Mouse (Mus musculus) kidney, adult 2 months (tissue): ENCODE data around the gene Rabggta. TPM values are rescaled to one million over a fixed set of nuclear protein-coding genes. Genes with fewer than 3 reads are reported as not detected.

Experiments
- DNase-seq: peaks from one replicate; pipeline ENCODE4 v3.0.0; 2021
- H3K27ac ChIP-seq: fragments of 200-500 bp; 2 replicates; pipeline ENCODE4 v1.5.1; 2012; ENCODE audit warnings: low read depth, low read length, control low read depth, inconsistent platforms; ENCODE audit not compliant: insufficient read depth
- H3K27me3 ChIP-seq: fragments of 200-500 bp; replicated peaks from 2 replicates; pipeline ENCODE4 v1.6.1; 2012; ENCODE audit warnings: mild to moderate bottlenecking, moderate library complexity, low read length, inconsistent platforms; ENCODE audit not compliant: control insufficient read depth, insufficient read depth
- H3K36me3 ChIP-seq: fragments of 200-500 bp; 2 replicates; pipeline ENCODE4 v1.6.1; 2012; ENCODE audit warnings: mild to moderate bottlenecking, moderate library complexity, low read length, inconsistent platforms; ENCODE audit not compliant: control insufficient read depth, insufficient read depth
- H3K4me1 ChIP-seq: fragments of 200-500 bp; 2 replicates; pipeline ENCODE4 v1.6.1; 2011; ENCODE audit warnings: low read length; ENCODE audit not compliant: control insufficient read depth, insufficient read depth
- H3K4me3 ChIP-seq: fragments of 200-500 bp; 2 replicates; pipeline ENCODE4 v1.5.1; 2011; ENCODE audit warnings: mild to moderate bottlenecking, low read depth, low read length, control low read depth; ENCODE audit not compliant: insufficient read depth
- CTCF ChIP-seq: fragments of 200-500 bp; conservative IDR thresholded peaks from 2 replicates; pipeline ENCODE4 v1.5.1; 2011; ENCODE audit warnings: low read depth, mild to moderate bottlenecking, control low read depth, low read length, moderate library complexity, mixed read lengths; ENCODE audit not compliant: insufficient read depth, insufficient read length
- POLR2A ChIP-seq: fragments of 200-500 bp; IDR thresholded peaks from one replicate; pipeline ENCODE4 v1.6.1; 2011; ENCODE audit warnings: low read depth, low read length, control low read depth
- WGBS: fragments of 180-500 bp; shearing (Covaris S2); methylation state at CpG from one replicate; pipeline ENCODE4 v1.1.7; 2018; 5-methylcytosine and 5-hydroxymethylcytosine counted together
- polyA plus RNA-seq: library from polyadenylated mRNA; depleted of rRNA; stranded (reverse); fragments of >200 nt; gene quantifications from 2 replicates; pipeline ENCODE4 v1.2.3, GENCODE M21; 2012; rRNA removed

The Rabggta gene
- polyA plus RNA-seq, 1 experiment: 70.0 TPM

- Histone ChIP-seq H3K36me3 (no peaks in the 10 kb centered on the region), H3K4me3 (peak overlapping the region; percentile 70), H3K27me3 (no peaks in the 10 kb centered on the region), H3K27ac (0 out of 2 replicates have a peak overlapping the region, but pooled peaks have one; percentile 43), H3K4me1 (peaks cover 2% of the 10 kb centered on the region; the same call in 1 of the 2 replicates)
- DNase-seq: no peak
- 6% methylated on average over 3 of the region's 3 CpGs for WGBS
- TF ChIP-seq CTCF (no peak), POLR2A (no peak)
Observed at GRCm38 (mm10) chr14:55682118-55682493, 40.0 kb downstream of the Rabggta start.

- under 1% methylated on average over 66 of the region's 66 CpGs for WGBS
- peak; percentile 97 for DNase-seq
- Histone ChIP-seq H3K27me3 (no peaks in the 10 kb centered on the region), H3K36me3 (no peaks in the 10 kb centered on the region), H3K27ac (peak within 1 kb of the TSS; percentile 43; the same call in 1 of the 2 replicates), H3K4me3 (peak within 1 kb of the TSS; percentile 70), H3K4me1 (peaks cover 2% of the 10 kb centered on the region; the same call in 1 of the 2 replicates)
- peak; percentile 78 for TF ChIP-seq CTCF
- TF ChIP-seq POLR2A: no peak
Observed at GRCm38 (mm10) chr14:55681160-55682117, 40.6 kb downstream of the Rabggta start, which contains the start of gene Tinf2. Tinf2 (minus strand) TSS chr14:55681820.

- no peaks in the 10 kb centered on the region for H3K36me3 ChIP-seq
- H3K27ac ChIP-seq: no peak overlapping the region
- 87% methylated on average over 4 of the region's 4 CpGs for WGBS
- DNase-seq: no peak
- H3K4me3 ChIP-seq: no peak overlapping the region
- peaks cover 5% of the 10 kb centered on the region; the same call in 1 of the 2 replicates for H3K4me1 ChIP-seq
- TF ChIP-seq POLR2A (no peak), CTCF (no peak)
- no peaks in the 10 kb centered on the region for H3K27me3 ChIP-seq
Observed at GRCm38 (mm10) chr14:55677615-55678014, 44.4 kb downstream of the Rabggta start.

GRCm38 (mm10) chr14:55672741-55673060 is 49.4 kb downstream of the Rabggta start:
- WGBS: 71% methylated on average over 7 of the region's 7 CpGs
- peaks cover 6% of the 10 kb centered on the region; the same call in 1 of the 2 replicates for H3K4me1 ChIP-seq
- H3K4me3 ChIP-seq: peak overlapping the region; percentile 44

GRCm38 (mm10) chr14:55671833-55672740 is 50.0 kb downstream of the Rabggta start, which contains the start of the genes Gmpr2 and Nedd8:
Gmpr2 (plus strand) TSS chr14:55671941.
Nedd8 (minus strand) TSS chr14:55672124.
- H3K27ac ChIP-seq: peak within 1 kb of the TSS; percentile 96
- TF ChIP-seq CTCF: no peak
- TF ChIP-seq POLR2A: no peak
- under 1% methylated on average over 38 of the region's 38 CpGs for WGBS

More at GRCm38 (mm10) chr14:55672741-55673060, 49.4 kb downstream of the Rabggta start:
- H3K27ac ChIP-seq: no peak overlapping the region; the same call in 1 of the 2 replicates
- no peaks in the 10 kb centered on the region for H3K36me3 ChIP-seq
- no peak for DNase-seq
- TF ChIP-seq CTCF: no peak
- no peak for TF ChIP-seq POLR2A
- no peaks in the 10 kb centered on the region for H3K27me3 ChIP-seq

GRCm38 (mm10) chr14:55671486-55671832 is 50.6 kb downstream of the Rabggta start:
- WGBS: 0% methylated on average over 12 of the region's 12 CpGs
- Histone ChIP-seq H3K27ac (peak overlapping the region; percentile 96; the same call in 1 of the 2 replicates), H3K36me3 (no peaks in the 10 kb centered on the region), H3K4me3 (peak overlapping the region; percentile 79), H3K4me1 (peaks cover 6% of the 10 kb centered on the region; the same call in 1 of the 2 replicates), H3K27me3 (no peaks in the 10 kb centered on the region)
- DNase-seq: no peak
- TF ChIP-seq CTCF (no peak), POLR2A (no peak)

More at GRCm38 (mm10) chr14:55671833-55672740, 50.0 kb downstream of the Rabggta start, which contains the start of the genes Gmpr2 and Nedd8:
- Histone ChIP-seq H3K27me3 (no peaks in the 10 kb centered on the region), H3K4me3 (peak within 1 kb of the TSS; percentile 79), H3K36me3 (no peaks in the 10 kb centered on the region), H3K4me1 (peaks cover 6% of the 10 kb centered on the region; the same call in 1 of the 2 replicates)
- peak; percentile 97 for DNase-seq

Other genes with a start within 250 kb of the Rabggta start
- 141 and 173 TPM in 2 replicates for gene Dhrs4, start 243.5 kb downstream of the Rabggta start, polyA plus RNA-seq
- 3.5 and 3.8 TPM in 2 replicates for gene Carmil3, start 231.6 kb downstream of the Rabggta start, polyA plus RNA-seq
- 0.11 and 0.22 TPM in 2 replicates for gene Cpne6, start 211.8 kb downstream of the Rabggta start, polyA plus RNA-seq
- not detected in 2 replicates for gene Nrl, start 197.3 kb downstream of the Rabggta start, polyA plus RNA-seq
- 22.9 and 27.4 TPM in 2 replicates for gene Pck2, start 182.0 kb downstream of the Rabggta start, polyA plus RNA-seq
- 223 and 243 TPM in 2 replicates for gene Dcaf11, start 162.3 kb downstream of the Rabggta start, polyA plus RNA-seq
- gene A730061H03Rik, start 161.9 kb downstream of the Rabggta start, polyA plus RNA-seq: 0.75 and 1.4 TPM in 2 replicates
- 115 and 116 TPM in 2 replicates for gene Fitm1, start 146.6 kb downstream of the Rabggta start, polyA plus RNA-seq
- gene Psme1, start 144.1 kb downstream of the Rabggta start, polyA plus RNA-seq: 60.5 and 77.5 TPM in 2 replicates
- gene Emc9, start 137.0 kb downstream of the Rabggta start, polyA plus RNA-seq: 21.9 and 24.9 TPM in 2 replicates
- 53.1 and 60.2 TPM in 2 replicates for gene Psme2, start 131.2 kb downstream of the Rabggta start, polyA plus RNA-seq
- 27.0 and 27.6 TPM in 2 replicates for gene Rnf31, start 130.6 kb downstream of the Rabggta start, polyA plus RNA-seq
- gene Irf9, start 118.7 kb downstream of the Rabggta start, polyA plus RNA-seq: 36.9 and 39.9 TPM in 2 replicates
- gene Rec8, start 104.2 kb downstream of the Rabggta start, polyA plus RNA-seq: 11.4 and 13.3 TPM in 2 replicates
- 69.7 and 84.9 TPM in 2 replicates for gene Ipo4, start 86.3 kb downstream of the Rabggta start, polyA plus RNA-seq
- 3.2 and 4.0 TPM in 2 replicates for gene Gm49378, start 84.4 kb downstream of the Rabggta start, polyA plus RNA-seq
- 109 and 110 TPM in 2 replicates for gene Tm9sf1, start 78.5 kb downstream of the Rabggta start, polyA plus RNA-seq
- gene Tssk4, start 72.1 kb downstream of the Rabggta start, polyA plus RNA-seq: 0.67 and 0.79 TPM in 2 replicates
- gene Mdp1, start 61.8 kb downstream of the Rabggta start, polyA plus RNA-seq: 22.4 and 27.2 TPM in 2 replicates
- gene Gmpr2, start 50.3 kb downstream of the Rabggta start, polyA plus RNA-seq: 18.7 and 21.7 TPM in 2 replicates
- 321 and 438 TPM in 2 replicates for gene Nedd8, start 50.1 kb downstream of the Rabggta start, polyA plus RNA-seq
- 9.9 and 10.2 TPM in 2 replicates for gene Tinf2, start 40.4 kb downstream of the Rabggta start, polyA plus RNA-seq
- 29.6 and 30.1 TPM in 2 replicates for gene Tgm1, start 8.3 kb downstream of the Rabggta start, polyA plus RNA-seq
- 223 and 228 TPM in 2 replicates for gene Dhrs1, start 23.4 kb upstream of the Rabggta start, polyA plus RNA-seq
- gene Nop9, start 23.4 kb upstream of the Rabggta start, polyA plus RNA-seq: 12.9 and 16.1 TPM in 2 replicates
- gene Cideb, start 36.2 kb upstream of the Rabggta start, polyA plus RNA-seq: 485 and 513 TPM in 2 replicates
- gene Ltb4r2, start 39.2 kb upstream of the Rabggta start, polyA plus RNA-seq: 0.56 and 0.76 TPM in 2 replicates
- 0.75 and 1.1 TPM in 2 replicates for gene Ltb4r1, start 43.7 kb upstream of the Rabggta start, polyA plus RNA-seq
- gene Adcy4, start 61.8 kb upstream of the Rabggta start, polyA plus RNA-seq: 16.8 and 16.9 TPM in 2 replicates
- gene Ripk3, start 66.6 kb upstream of the Rabggta start, polyA plus RNA-seq: 3.5 and 4.7 TPM in 2 replicates
- gene Nfatc4, start 100.9 kb upstream of the Rabggta start, polyA plus RNA-seq: 4.3 and 5.0 TPM in 2 replicates
- gene Nynrin, start 131.7 kb upstream of the Rabggta start, polyA plus RNA-seq: 6.6 and 7.6 TPM in 2 replicates
- gene Cbln3, start 162.1 kb upstream of the Rabggta start, polyA plus RNA-seq: 0.08 and 0.13 TPM in 2 replicates
- 11.1 and 11.9 TPM in 2 replicates for gene Khnyn, start 162.7 kb upstream of the Rabggta start, polyA plus RNA-seq
- gene Sdr39u1, start 178.0 kb upstream of the Rabggta start, polyA plus RNA-seq: 132 and 133 TPM in 2 replicates
- gene Cma1, start 222.4 kb upstream of the Rabggta start, polyA plus RNA-seq: 0.42 and 0.99 TPM in 2 replicates
- not detected in 2 replicates for gene Cma2, start 228.7 kb upstream of the Rabggta start, polyA plus RNA-seq